Mouse (Mus musculus): ENCODE data around the gene Gsta1. TPM values are rescaled to one million over a fixed set of nuclear protein-coding genes. Genes with fewer than 3 reads are reported as not detected.
"Not testable (repeated sequence)": the region's sequence is repeated elsewhere in the genome, so short reads cannot be mapped to it uniquely, and the experiment has no call there.

Gsta1 gene
- polyA plus RNA-seq, 1 experiment from 2014 or later = not detected

DNA sequence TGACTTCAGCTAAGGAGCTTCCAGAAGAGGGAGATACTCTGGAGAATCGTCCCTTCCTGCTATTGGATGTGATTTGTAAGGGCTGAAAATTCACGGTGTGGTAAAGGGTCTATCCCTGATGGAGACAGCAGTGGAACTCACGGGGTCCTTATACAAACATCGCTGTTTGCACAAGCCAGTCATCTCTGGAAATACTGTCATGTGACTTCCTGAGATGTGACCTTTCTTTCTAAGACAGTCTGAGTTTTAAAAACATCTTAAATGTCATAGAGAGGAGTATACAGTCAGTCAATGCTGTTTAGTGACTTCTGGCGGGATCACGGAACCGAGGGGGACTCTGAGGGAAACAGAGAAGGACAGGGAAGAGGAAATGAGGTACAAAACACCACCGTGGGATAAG lies 7.8 kb upstream of the Gsta1 start:
- 58% methylated on average over 8 of the region's 8 CpGs for WGBS
- H3K4me3 ChIP-seq (ENCODE audit: low read depth, low read length) = no peak overlapping the region
- no peak overlapping the region for H3K9ac ChIP-seq (replicated peaks; ENCODE audit: low read length)
- no peaks in the 10 kb centered on the region for H3K4me1 ChIP-seq (ENCODE audit: control insufficient read depth, insufficient read depth, low read length)
- H3K27ac ChIP-seq (replicated peaks; ENCODE audit: low read depth, low read length) = no peak overlapping the region
- H3K9me3 ChIP-seq (replicated peaks; ENCODE audit: control insufficient read depth, low read length) = no peaks in the 10 kb centered on the region
- DNase-seq (ENCODE audit: low spot score) = no peak
- H3K4me2 ChIP-seq (ENCODE audit: low read depth, low read length) = no peak overlapping the region
- no peaks in the 10 kb centered on the region for H3K27me3 ChIP-seq (ENCODE audit: control insufficient read depth, insufficient read depth, low read length)
- no peak for ATAC-seq (replicated peaks; ENCODE audit: insufficient number of reproducible peaks, low FRiP score, low TSS enrichment, low read depth)
- H3K36me3 ChIP-seq (replicated peaks; ENCODE audit: control insufficient read depth, insufficient read depth, low read depth, low read length) = no peaks in the 10 kb centered on the region

DNA sequence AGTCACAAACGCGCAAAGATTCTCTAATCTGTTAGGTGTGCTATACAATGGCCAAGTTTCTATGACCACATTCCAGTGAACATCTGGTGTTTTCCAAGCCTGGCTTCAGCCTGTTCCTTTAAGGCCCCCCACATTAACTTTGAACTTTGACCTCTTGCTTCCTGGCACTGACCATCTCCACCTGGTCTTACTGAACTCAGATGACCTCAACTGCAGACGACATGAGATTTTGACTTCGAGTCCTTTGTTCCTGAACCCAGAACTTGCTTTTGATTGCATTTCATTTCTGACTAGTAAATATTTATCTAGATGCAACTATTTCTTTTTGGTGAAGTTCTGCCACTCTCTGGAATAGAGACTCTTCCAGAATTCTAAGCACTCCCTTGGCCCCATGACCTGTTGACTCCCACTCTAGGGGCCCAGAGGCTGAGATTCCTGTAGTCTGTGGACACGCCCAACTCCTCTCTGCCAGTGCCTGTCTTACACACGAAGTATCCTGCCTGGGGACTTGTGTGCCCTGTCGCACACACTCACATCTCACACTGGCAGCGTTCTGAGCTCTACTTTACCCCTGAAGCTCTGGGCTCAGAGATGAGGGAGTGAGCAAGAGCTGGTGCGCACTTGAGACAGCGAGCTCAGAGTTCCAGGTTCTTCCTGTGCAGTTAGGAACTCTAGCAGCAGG lies 7.1 kb upstream of the Gsta1 start:
- WGBS = 48% methylated on average over 10 of the region's 10 CpGs
- H3K27me3 ChIP-seq (ENCODE audit: control insufficient read depth, insufficient read depth, low read length) = no peaks in the 10 kb centered on the region
- H3K27ac ChIP-seq (replicated peaks; ENCODE audit: low read depth, low read length) = no peak overlapping the region
- H3K4me1 ChIP-seq (ENCODE audit: control insufficient read depth, insufficient read depth, low read length) = no peaks in the 10 kb centered on the region
- no peak overlapping the region for H3K4me2 ChIP-seq (ENCODE audit: low read depth, low read length)
- H3K4me3 ChIP-seq (ENCODE audit: low read depth, low read length) = no peak overlapping the region
- no peaks in the 10 kb centered on the region for H3K36me3 ChIP-seq (replicated peaks; ENCODE audit: control insufficient read depth, insufficient read depth, low read depth, low read length)
- no peaks in the 10 kb centered on the region for H3K9me3 ChIP-seq (replicated peaks; ENCODE audit: control insufficient read depth, low read length)
- no peak overlapping the region for H3K9ac ChIP-seq (replicated peaks; ENCODE audit: low read length)
- ATAC-seq (replicated peaks; ENCODE audit: insufficient number of reproducible peaks, low FRiP score, low TSS enrichment, low read depth) (no peak), DNase-seq (ENCODE audit: low spot score) (peak; percentile 30)

DNA sequence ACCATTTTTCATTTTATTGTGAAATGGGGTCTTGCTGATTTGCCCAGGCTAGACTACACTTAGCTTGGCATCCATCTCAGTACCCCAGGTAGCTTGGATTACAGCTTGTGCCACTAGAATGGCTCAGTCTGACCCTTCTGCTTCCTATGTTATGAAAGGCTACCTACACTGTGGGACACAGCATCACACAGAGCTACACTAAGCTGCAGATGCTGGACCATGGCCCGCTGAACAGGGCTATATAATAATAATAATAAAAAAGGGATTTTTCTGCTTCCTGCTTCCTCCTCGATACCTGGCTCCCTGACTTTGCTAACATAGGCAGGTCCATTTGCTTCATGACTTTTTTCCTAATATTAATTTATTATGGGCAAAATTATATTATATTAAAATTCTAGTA lies 6.0 kb upstream of the Gsta1 start:
- ATAC-seq (replicated peaks; ENCODE audit: insufficient number of reproducible peaks, low FRiP score, low TSS enrichment, low read depth) (no peak), DNase-seq (ENCODE audit: low spot score) (no peak)
- no peak overlapping the region for H3K4me2 ChIP-seq (ENCODE audit: low read depth, low read length)
- H3K4me1 ChIP-seq (ENCODE audit: control insufficient read depth, insufficient read depth, low read length) = no peaks in the 10 kb centered on the region
- H3K9me3 ChIP-seq (replicated peaks; ENCODE audit: control insufficient read depth, low read length) = no peaks in the 10 kb centered on the region
- H3K4me3 ChIP-seq (ENCODE audit: low read depth, low read length) = no peak overlapping the region
- H3K9ac ChIP-seq (replicated peaks; ENCODE audit: low read length) = no peak overlapping the region
- 85% methylated on average over 2 of the region's 2 CpGs for WGBS
- H3K36me3 ChIP-seq (replicated peaks; ENCODE audit: control insufficient read depth, insufficient read depth, low read depth, low read length) = no peaks in the 10 kb centered on the region
- no peak overlapping the region for H3K27ac ChIP-seq (replicated peaks; ENCODE audit: low read depth, low read length)
- H3K27me3 ChIP-seq (ENCODE audit: control insufficient read depth, insufficient read depth, low read length) = no peaks in the 10 kb centered on the region

DNA sequence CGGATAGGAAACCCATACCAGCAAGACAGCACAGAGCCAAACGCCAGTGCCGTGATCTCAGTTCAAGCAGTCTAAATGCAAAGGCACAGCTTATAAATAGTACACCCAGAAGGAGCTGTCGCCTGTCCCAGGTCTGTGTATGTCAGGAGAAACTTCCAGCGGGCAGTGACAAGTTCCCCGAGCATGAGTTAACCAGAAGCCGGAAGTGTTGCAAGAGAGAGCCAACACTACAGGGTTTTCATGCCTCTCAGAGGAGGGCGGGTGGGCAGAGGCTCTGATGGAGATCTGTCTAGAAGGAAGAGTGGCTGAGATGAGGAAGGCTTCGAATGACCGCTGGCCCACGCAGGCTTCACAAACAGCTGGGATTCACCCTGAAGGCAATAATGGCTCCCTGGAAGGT lies 5.2 kb upstream of the Gsta1 start:
- Histone ChIP-seq H3K9me3 (replicated peaks; ENCODE audit: control insufficient read depth, low read length) (no peaks in the 10 kb centered on the region), H3K36me3 (replicated peaks; ENCODE audit: control insufficient read depth, insufficient read depth, low read depth, low read length) (no peaks in the 10 kb centered on the region), H3K27me3 (ENCODE audit: control insufficient read depth, insufficient read depth, low read length) (no peaks in the 10 kb centered on the region), H3K4me3 (ENCODE audit: low read depth, low read length) (no peak overlapping the region), H3K4me1 (ENCODE audit: control insufficient read depth, insufficient read depth, low read length) (no peaks in the 10 kb centered on the region), H3K27ac (replicated peaks; ENCODE audit: low read depth, low read length) (no peak overlapping the region), H3K4me2 (ENCODE audit: low read depth, low read length) (no peak overlapping the region), H3K9ac (replicated peaks; ENCODE audit: low read length) (no peak overlapping the region)
- 84% methylated on average over 11 of the region's 11 CpGs for WGBS
- DNase-seq (ENCODE audit: low spot score) (no peak), ATAC-seq (replicated peaks; ENCODE audit: insufficient number of reproducible peaks, low FRiP score, low TSS enrichment, low read depth) (no peak)

DNA sequence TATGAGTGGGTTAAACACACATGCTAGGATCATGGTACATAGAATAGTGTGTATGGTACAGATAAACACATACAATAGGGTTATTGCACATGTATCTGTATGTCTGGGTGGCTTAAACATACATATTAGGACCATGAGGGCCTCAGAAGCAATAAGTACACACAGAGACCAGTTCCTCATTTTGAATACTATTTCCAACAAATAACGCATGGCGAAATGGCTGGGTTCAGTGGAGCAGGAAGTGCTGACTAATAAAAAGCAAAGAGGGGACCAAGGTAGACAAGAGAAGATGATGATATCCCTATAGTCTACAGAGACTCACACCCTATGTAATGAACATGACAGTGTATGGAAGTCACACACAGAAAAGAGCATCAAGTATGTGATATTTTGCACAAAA lies 2.3 kb upstream of the Gsta1 start:
- H3K4me3 ChIP-seq (ENCODE audit: low read depth, low read length) = no peak overlapping the region
- 96% methylated on average over 2 of the region's 2 CpGs for WGBS
- H3K27me3 ChIP-seq (ENCODE audit: control insufficient read depth, insufficient read depth, low read length) = no peaks in the 10 kb centered on the region
- H3K4me1 ChIP-seq (ENCODE audit: control insufficient read depth, insufficient read depth, low read length) = no peaks in the 10 kb centered on the region
- H3K36me3 ChIP-seq (replicated peaks; ENCODE audit: control insufficient read depth, insufficient read depth, low read depth, low read length) = no peaks in the 10 kb centered on the region
- H3K9me3 ChIP-seq (replicated peaks; ENCODE audit: control insufficient read depth, low read length) = no peaks in the 10 kb centered on the region
- no peak for ATAC-seq (replicated peaks; ENCODE audit: insufficient number of reproducible peaks, low FRiP score, low TSS enrichment, low read depth)
- no peak for DNase-seq (ENCODE audit: low spot score)
- H3K27ac ChIP-seq (replicated peaks; ENCODE audit: low read depth, low read length) = no peak overlapping the region
- H3K9ac ChIP-seq (replicated peaks; ENCODE audit: low read length) = no peak overlapping the region
- H3K4me2 ChIP-seq (ENCODE audit: low read depth, low read length) = no peak overlapping the region

DNA sequence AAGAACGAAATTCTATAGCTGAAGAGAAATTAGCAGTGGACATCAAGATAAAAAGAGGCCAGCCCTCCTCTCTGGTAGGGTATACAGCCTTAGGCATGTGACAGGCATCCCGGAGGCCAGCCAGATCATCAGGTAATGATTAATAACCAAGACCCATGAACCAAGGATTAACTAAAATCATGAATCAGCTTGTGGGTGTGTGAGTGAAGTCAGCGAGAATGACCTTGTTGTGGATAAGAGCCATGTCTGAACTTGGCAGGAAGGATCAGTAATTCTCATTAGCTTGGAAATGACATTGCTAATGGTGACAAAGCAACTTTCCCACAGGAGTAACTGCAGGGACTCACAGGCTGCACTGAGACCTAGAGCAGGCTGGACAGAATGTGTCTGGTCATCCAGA lies 798 bp upstream of the Gsta1 start:
- WGBS = 63% methylated on average over 3 of the region's 3 CpGs
- not testable (repeated sequence) for H3K27ac ChIP-seq (replicated peaks; ENCODE audit: low read depth, low read length); H3K9ac ChIP-seq (replicated peaks; ENCODE audit: low read length); H3K4me3 ChIP-seq (ENCODE audit: low read depth, low read length); ATAC-seq (replicated peaks; ENCODE audit: insufficient number of reproducible peaks, low FRiP score, low TSS enrichment, low read depth); H3K36me3 ChIP-seq (replicated peaks; ENCODE audit: control insufficient read depth, insufficient read depth, low read depth, low read length); DNase-seq (ENCODE audit: low spot score); H3K9me3 ChIP-seq (replicated peaks; ENCODE audit: control insufficient read depth, low read length); H3K4me2 ChIP-seq (ENCODE audit: low read depth, low read length); H3K4me1 ChIP-seq (ENCODE audit: control insufficient read depth, insufficient read depth, low read length); H3K27me3 ChIP-seq (ENCODE audit: control insufficient read depth, insufficient read depth, low read length)

DNA sequence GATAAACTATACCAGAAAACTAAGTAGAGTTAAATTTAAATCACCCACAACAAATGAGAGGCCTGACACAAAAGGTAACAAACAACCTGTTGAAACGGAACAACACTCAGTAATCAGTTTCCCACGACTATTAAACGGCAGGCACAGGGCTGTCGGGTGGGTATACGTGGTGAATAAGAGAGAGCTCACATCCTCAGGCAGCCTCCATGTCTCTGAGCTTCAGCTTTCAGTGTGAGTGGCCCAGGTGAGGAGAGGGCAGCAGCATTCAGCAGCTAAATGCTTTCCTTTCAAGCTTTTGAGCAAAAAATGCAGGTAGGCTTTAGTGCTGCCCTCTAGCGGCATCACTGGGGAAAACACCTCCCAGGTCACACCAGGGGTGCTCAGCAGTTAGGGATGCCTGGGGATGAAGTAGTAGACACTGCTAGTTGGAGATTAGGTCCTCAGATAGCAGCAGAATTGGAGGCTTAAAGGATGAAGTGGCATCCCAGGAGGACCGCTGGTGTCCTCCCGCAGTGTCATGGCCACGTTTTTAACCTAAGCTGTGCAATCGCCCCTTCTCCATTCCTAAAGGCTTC lies 2.8 kb downstream of the Gsta1 start:
- not testable (repeated sequence) for H3K9me3 ChIP-seq (replicated peaks; ENCODE audit: control insufficient read depth, low read length); H3K36me3 ChIP-seq (replicated peaks; ENCODE audit: control insufficient read depth, insufficient read depth, low read depth, low read length); H3K4me1 ChIP-seq (ENCODE audit: control insufficient read depth, insufficient read depth, low read length); H3K9ac ChIP-seq (replicated peaks; ENCODE audit: low read length); DNase-seq (ENCODE audit: low spot score); H3K27ac ChIP-seq (replicated peaks; ENCODE audit: low read depth, low read length); ATAC-seq (replicated peaks; ENCODE audit: insufficient number of reproducible peaks, low FRiP score, low TSS enrichment, low read depth); H3K4me3 ChIP-seq (ENCODE audit: low read depth, low read length); H3K27me3 ChIP-seq (ENCODE audit: control insufficient read depth, insufficient read depth, low read length); H3K4me2 ChIP-seq (ENCODE audit: low read depth, low read length)
- WGBS = no CpG with 5 or more reads among the region's 10 CpGs

DNA sequence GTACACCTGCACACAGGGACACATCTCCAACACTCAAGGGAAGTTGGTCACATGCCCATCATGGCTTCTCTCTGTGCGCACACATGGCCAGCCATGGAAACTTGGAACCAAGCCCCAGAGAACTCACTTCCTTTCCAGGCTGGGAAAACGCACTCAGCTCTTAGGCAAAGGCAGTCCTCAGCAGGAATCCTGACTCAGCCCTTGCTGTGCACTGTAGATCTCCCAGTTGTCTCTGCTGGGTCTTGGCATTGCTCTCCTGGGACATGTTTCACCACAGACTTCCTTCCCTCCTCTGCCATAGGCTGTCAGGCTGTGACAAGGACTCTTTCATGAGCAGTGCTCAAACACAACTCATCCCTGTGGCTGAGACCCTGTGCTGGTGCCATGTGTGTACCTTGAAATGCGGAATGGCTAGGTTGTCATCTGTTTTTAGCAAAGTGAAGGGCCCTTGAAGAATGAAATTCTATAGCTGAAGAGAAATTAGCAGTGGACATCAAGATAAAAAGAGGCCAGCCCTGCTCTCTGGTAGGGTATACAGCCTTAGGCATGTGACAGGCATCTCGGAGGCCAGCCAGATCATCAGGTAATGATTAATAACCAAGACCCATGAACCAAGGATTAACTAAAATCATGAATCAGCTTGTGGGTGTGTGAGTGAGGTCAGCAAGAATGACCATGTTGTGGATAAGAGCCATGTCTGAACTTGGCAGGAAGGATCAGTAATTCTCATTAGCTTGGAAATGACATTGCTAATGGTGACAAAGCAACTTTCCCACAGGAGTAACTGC lies 25.4 kb downstream of the Gsta1 start:
- not testable (repeated sequence) for H3K27me3 ChIP-seq (ENCODE audit: control insufficient read depth, insufficient read depth, low read length); DNase-seq (ENCODE audit: low spot score); H3K4me2 ChIP-seq (ENCODE audit: low read depth, low read length); H3K9ac ChIP-seq (replicated peaks; ENCODE audit: low read length); ATAC-seq (replicated peaks; ENCODE audit: insufficient number of reproducible peaks, low FRiP score, low TSS enrichment, low read depth); H3K9me3 ChIP-seq (replicated peaks; ENCODE audit: control insufficient read depth, low read length); H3K27ac ChIP-seq (replicated peaks; ENCODE audit: low read depth, low read length); H3K36me3 ChIP-seq (replicated peaks; ENCODE audit: control insufficient read depth, insufficient read depth, low read depth, low read length); H3K4me3 ChIP-seq (ENCODE audit: low read depth, low read length); H3K4me1 ChIP-seq (ENCODE audit: control insufficient read depth, insufficient read depth, low read length)
- WGBS = 76% methylated on average over 4 of the region's 4 CpGs
